Mouse (Mus musculus) large intestine, adult 2 months (tissue): ENCODE results near the gene Ly6g6e. TPM values are rescaled to one million over a fixed set of nuclear protein-coding genes. Genes with fewer than 3 reads are reported as not detected.

ENCODE experiments used
- DNase-seq: peaks from one replicate; pipeline ENCODE4 v3.0.0-alpha.2; 2012; ENCODE audit warnings: low read depth, low spot score
- WGBS: fragments of 180-500 bp; shearing (Covaris S2); methylation state at CpG from one replicate; pipeline ENCODE4 v1.1.7; 2018; 5-methylcytosine and 5-hydroxymethylcytosine counted together
- polyA plus RNA-seq: library from polyadenylated mRNA; depleted of rRNA; stranded (reverse); fragments of >200 nt; gene quantifications from 2 replicates; pipeline ENCODE4 v1.2.3, GENCODE M21; 2012

The Ly6g6e gene
- polyA plus RNA-seq, 1 experiment, result 0.73 TPM

DNA sequence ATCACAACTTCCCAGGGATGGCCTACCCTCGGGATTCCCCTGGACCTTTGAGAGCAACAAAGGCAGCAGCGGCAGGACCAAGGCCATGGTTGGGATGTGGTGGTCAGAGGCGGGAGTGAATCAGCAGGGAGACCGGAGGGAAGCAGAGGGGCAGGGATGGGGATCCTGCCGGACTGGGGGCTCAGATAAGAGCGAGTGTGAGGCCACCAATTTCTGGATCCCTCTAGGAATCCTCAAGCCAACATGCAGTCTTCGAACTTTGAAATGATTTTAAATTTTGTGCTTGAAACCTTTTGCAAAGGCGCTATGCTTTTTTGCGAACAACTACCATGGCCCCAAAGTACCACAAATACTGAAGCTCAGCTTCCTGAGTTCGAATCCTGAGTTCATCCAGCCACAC is 10.6 kb upstream of the Ly6g6e start, which contains the start of gene Mpig6b:
Gene Mpig6b, minus strand, starts transcription at position 101 of the 400 bp plus-strand sequence.
- WGBS, result 89% methylated on average over 10 of the region's 10 CpGs
- DNase-seq, result no peak

- DNase-seq, result no peak
- WGBS, result 30% methylated on average over 17 of the region's 17 CpGs
Measured at GRCm38 (mm10) chr17:35068213-35068914, 8.3 kb upstream of the Ly6g6e start.

DNA sequence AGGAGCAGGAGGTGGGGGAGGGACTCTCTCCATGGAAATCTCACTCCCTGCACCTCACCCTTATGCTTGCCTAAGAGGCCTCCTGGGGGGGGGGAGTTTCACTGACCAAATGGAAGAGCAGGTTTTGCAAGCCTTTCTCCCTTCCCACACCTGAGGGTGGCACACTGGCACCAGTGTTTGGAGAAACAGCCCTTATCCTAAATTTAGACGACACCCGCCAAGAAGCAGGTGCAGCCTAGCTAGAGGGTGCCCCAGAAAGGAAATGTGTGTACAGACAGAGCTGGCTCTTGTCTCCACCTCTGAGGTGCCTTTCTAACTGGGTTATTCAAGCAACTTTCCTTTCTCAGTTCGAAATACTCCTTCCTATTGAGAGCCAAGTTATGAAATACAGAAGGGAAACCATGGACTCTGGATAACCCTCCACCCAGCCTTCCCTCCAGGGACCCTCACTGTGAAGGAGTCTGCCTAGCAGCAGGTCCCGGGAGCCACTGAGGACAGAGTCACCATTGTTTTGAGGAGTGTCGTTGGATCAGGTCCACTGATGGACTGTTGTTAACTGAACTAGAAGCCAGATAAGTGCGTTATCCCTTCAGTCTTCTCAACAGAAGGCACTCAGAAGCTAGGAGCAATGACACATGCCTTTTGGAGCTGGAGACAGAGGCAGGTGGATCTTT is 6.0 kb upstream of the Ly6g6e start:
- WGBS, result 16% methylated on average over 6 of the region's 6 CpGs
- DNase-seq, result no peak

GRCm38 (mm10) chr17:35071454-35071853 is 5.2 kb upstream of the Ly6g6e start:
- no peak for DNase-seq
- 69% methylated on average over 9 of the region's 9 CpGs for WGBS

- 43% methylated on average over 17 of the region's 17 CpGs for WGBS
- no peak for DNase-seq
Measured at GRCm38 (mm10) chr17:35074097-35074496, 2.6 kb upstream of the Ly6g6e start.

GRCm38 (mm10) chr17:35077285-35077684 is 583 bp downstream of the Ly6g6e start:
- DNase-seq, result no peak
- 9% methylated on average over 2 of the region's 2 CpGs for whole genome bisulfite sequencing

DNA sequence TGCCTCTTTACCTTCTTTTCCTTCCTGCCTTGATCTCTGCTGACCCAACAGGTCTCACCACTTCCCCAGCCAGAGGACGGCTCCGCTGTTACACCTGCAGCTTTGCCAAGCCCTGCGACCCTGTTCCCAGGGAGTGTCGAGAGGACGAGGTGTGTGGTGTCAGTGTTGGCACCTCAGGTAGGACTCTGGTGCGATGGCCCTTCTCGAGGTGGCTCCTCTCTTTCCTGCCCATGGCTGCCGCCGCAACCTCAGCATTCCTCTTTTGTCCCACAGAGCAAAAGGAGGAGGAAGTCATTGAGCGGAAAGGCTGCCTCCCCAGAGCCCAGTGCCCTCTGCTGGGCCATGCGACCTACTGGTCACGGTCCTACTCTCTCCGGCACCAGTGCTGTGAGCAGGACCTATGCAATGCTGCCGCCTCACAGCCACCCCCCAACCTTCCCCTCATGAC is 1.1 kb downstream of the Ly6g6e start, which contains the start of gene Ly6g6d:
Gene Ly6g6d, minus strand, starts transcription at position 280 of the 448 bp plus-strand sequence.
- 3% methylated on average over 14 of the region's 14 CpGs for WGBS
- DNase-seq, result no peak

DNA sequence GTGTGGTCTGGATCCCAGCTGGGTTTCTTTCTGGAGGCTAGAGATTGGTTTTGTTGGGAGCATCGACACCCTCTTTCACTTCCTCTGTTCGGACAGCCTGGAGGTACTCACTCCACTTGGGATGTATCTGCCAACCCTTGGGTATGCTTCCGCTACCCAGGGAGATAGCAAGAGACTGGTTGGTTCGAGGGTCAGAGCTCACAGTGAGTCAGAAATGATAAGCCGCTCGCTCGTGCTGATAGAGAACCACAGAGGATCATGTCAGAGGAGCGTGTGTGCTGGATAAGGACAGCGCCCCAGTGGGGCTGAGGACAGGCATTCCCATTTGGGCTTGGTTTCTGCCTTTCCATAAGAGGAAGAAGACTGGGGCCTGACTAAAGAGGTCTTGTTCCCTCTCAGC is 3.1 kb downstream of the Ly6g6e start:
- WGBS, result 18% methylated on average over 9 of the region's 9 CpGs
- no peak for DNase-seq

DNA sequence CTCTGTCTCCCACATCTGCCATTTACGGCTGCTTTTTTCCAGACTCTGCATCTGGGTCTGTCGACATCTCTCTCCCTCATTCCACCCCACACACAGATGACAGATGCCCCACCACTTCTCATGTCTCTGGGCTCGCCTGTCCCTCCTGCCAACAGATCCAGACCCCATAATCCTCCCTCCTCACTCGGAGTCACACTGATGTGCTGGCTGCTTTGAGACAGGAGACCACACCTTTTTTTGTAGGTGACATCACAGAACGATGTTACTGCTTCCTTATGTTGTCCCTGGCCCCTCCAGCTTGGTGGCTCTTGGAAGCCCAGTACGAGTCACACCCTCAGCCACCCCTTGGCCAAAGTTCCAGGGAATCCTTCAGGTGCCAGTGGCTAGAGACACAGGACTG is 3.5 kb downstream of the Ly6g6e start:
- WGBS, result 20% methylated on average over 6 of the region's 6 CpGs
- no peak for DNase-seq

GRCm38 (mm10) chr17:35080710-35081109 is 4.0 kb downstream of the Ly6g6e start:
- WGBS, result 90% methylated on average over 4 of the region's 4 CpGs
- DNase-seq, result no peak

- no peak for DNase-seq
- WGBS, result 92% methylated on average over 16 of the region's 16 CpGs
Measured at GRCm38 (mm10) chr17:35082841-35083576, 6.3 kb downstream of the Ly6g6e start.

DNA sequence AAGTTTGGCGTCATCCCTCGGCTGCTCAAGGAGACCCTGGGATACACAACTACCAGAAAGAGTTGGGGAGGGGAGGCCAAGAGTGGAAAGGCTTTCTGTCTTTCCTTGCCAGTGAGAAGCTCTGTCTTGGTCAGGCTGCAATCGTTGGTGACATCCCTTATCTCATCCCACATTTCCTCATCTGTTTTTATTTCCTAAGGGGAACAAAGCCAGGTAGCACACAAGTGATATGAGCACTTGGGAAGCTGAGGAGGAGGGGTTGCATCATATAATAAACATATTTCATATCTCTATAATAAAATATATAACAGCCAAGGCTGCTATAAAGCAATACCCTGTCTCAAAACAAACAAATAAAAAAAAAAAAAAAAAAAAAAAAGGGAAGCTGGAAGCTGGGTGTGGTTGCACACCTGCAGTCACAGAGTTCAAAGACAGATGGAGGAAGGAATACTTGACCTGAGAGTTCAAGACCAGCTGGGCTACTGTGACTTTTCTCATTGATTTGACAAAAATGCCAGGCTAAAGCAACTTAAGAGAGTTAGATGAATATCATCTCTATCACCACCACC is 7.3 kb downstream of the Ly6g6e start:
- 26% methylated on average over 3 of the region's 3 CpGs for WGBS
- no peak for DNase-seq

DNA sequence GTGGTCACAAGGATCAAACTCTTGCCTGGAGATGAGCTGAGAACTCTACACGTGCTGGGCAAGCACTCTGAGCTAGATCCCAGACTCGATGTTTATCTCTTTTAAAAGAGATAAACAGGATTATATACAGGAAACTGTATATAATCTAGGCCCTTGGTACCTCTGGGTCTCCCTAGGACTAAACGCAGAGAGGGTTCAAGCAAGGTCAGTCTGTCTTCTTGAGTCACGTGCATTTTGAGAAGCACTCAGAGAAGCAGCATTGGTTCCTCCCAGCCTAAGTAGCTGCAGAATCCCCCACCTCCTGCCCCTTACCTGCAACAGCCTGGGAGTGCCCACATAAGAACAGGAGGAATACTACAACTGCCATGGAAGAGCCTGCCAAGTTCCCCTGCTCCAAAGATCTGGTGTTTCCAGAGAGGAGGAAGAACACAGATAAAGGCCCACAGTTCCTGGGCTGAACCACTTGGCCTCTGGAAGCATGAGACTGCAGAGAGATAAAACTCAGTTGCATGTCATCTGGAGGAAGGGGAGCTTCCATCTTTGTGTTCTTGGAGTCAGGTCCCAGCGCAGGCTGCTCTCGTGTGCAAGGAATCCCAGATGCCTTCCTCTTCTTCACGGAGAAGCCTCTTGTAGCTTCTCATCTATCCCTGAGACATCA is 8.6 kb downstream of the Ly6g6e start, which contains the start of gene Ly6g6f:
Gene Ly6g6f, minus strand, starts transcription at position 403 of the 658 bp plus-strand sequence.
- 64% methylated on average over 7 of the region's 7 CpGs for whole genome bisulfite sequencing
- DNase-seq, result no peak

DNA sequence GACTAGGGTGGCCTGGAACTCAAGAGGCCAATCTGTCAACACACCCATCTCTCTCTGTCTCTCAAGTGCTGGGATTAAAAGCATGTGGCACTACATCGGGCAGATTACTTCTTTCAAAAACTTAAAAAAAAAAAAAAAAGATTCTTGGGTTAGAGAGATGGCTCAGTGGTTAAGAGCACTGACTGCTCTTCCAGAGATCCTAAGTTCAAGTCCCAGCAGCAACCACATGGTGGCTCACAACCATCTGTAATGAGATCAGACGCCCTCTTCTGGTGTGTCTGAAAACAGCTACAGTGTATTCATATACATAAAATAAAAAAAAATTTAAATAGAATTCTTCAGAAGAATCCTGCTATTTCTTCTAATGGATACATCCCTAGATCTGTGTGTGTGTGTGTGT is 11.4 kb downstream of the Ly6g6e start:
- 40% methylated on average over 2 of the region's 2 CpGs for WGBS
- no peak for DNase-seq

DNA sequence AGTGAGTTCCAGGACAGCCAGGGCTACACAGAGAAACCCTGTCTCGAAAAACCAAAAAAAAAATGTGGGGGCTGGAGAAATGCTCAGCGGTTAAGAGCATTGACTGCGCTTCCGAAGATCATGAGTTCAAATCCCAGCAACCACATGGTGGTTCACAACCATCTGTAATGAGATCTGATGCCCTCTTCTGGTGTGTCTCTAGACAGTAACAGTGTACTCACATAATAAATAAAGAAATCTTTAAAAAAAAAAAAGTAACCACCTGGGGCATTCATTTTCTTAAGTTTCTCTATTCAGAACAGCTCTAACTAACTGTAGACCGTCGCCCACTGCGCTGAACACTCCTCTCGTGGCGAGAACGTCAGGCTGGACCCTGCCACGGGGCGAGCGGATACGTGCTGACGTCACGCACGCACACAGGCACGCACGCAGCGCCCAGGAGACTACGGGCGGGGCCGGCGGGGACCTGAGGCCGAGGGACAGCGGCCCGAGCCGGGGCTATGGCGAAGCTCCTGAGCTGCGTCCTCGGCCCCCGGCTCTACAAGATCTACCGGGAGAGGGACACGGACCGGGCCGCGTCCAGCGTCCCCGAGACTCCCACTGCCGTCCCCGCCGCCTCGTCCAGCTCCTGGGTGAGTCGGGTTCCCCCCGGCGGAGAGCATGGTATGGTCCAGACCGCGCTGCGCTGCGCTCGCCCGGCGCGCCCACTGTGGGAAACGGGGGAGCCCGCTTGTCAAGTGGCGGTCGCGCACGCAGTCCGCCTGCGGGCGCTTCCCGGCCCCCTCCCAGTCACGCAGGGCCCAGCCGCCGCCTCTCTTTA is 12.3 kb downstream of the Ly6g6e start, which contains the start of gene Abhd16a:
Gene Abhd16a, plus strand, starts transcription at position 439 of the 820 bp plus-strand sequence.
- no peak for DNase-seq
- WGBS, result 3% methylated on average over 67 of the region's 67 CpGs

GRCm38 (mm10) chr17:35090166-35090932 is 13.6 kb downstream of the Ly6g6e start:
- DNase-seq, result no peak
- 52% methylated on average over 8 of the region's 8 CpGs for WGBS

DNA sequence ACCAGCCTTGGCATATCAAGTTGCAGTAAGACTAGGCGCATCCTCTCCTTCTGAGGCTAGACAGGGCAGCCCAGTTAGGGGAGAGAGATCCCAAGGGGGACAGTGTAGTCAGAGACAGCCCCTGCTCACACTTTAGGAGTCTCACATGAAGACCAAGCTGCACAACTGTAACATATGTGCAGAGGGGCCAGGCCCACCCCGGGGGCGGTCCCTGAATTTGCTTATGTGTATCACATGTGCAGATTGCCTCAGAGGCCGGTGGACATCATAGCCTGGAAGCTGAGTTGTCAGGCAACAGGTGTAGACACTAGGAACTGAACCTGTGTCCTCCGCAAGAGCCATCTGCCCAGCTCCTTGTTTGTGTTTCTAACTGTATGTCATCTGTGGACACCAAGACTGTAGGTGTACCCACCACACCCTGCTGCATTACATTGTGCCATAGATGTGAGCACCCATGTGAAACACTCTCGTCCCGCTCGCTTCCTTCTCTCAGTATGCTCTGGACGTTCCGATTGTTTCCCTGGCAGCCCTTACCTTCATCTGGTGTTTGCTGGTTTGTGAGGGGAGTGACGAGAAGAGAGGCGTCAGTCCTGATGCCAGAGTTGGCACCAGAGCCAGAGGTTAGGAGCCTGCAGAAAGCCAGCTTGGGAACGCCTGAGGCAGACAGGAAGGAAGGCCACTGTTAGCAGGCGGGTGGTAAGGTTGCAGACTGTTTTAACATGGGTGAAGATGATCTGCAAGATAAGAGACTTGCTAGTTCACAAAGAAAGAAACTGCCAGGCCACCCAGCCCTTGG is 15.9 kb downstream of the Ly6g6e start:
- WGBS, result 91% methylated on average over 14 of the region's 14 CpGs
- DNase-seq, result no peak
